Mouse (Mus musculus): ENCODE measurements around the gene Slc25a24.

The Slc25a24 gene

DNA sequence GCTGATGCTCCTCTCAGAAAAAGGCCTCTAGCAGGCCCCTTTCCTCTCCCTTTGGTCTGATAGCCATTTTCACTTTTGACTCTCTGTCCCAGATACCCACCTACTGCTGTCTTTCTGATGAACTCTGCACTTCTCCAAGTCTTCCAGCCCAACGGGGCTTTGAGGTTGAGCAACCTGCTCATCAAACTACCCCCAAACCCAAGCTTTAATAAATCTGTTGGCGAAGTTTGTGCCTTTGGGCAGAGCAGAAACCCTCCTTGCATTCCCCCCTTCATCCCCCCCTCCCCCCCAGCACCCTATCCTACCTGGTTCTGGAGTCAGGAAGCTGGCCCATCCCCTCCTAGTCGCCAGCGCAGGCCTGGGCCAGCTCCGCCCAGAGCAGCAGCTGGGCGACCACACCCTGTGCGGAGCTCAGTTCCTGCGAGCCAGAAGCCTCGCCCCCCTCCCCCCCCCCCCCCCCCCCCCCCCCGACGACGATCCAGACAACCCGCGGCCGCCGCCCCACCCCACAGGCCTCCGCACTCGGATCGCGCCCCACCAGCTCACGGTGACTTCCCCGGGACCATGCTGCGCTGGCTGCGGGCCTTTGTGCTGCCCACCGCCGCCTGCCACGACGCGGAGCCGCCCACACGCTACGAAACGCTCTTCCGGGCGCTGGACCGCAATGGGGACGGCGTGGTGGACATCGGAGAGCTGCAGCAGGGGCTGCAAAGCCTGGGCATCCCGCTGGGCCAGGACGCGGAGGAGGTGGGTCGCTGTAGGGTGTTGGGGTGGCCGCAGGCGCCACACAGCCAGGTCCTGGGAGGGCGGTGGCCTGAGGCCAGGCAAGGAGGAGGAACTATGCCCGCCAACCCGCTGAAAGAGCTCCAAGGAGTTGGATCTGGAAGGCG lies at the start of gene Slc25a24:
Gene Slc25a24, plus strand, starts transcription at position 509 of the 890 bp plus-strand sequence.
- ChIA-PET POLR2A (interaction anchor here in 2 of 4 experiments (0.6 to 1.2 kb wide), 4 partner anchors 69 to 1101 kb away, joined by 3 to 4 read pairs (median 3); partner anchors contain the start of gene Psrc1 (in 1 of the 2)), CTCF (interaction anchor here in 3 of 4 experiments (0.5 to 2.2 kb wide), 5 partner anchors 11 to 369 kb away, joined by 3 to 7 read pairs (median 4); no protein-coding TSS in a partner anchor)

DNA sequence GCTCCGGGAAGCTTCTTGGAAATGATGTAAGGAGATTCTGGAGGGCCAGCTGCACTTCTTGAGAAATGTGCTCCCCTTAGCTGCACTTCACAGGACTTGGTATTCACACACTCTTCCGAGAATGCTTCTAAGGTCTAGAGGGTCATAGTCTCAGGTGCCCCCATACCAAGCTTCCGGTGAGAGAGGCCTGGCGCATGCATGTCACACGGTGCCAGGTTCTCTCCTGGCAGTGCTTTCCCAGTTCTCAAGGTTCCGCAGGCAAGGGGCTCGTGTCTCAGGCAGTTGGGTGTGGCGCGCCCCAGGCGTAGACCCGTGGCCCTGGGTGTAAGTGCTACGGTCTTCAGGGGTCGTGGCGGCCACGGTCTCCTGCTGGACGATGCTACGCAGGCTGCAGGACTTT lies 42.8 kb upstream of the Slc25a24 start, which contains the start of gene Slc25a54:
Gene Slc25a54, plus strand, starts transcription at position 301 of the 400 bp plus-strand sequence.
- ChIA-PET POLR2A (no interaction called here), CTCF (no interaction called here)

DNA sequence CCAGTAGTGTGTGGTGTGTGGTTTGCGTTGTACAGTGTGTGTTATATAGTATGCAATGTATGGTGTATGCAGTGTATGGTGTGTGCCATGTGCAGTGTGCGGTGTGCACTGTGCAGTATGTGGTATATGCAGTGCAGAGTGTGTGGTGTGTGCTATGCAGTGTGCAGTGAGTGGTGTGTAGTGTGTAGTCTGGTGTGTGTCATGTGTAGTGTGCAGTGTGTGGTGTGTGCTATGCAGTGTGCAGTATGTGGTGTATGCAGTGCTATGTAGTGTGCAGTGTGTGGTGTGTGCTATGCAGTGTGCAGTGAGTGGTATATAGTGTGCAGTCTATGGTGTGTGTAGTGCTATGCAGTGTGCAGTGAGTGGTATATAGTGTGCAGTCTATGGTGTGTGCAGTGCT lies 38.5 kb upstream of the Slc25a24 start:
- ChIA-PET POLR2A (no interaction called here), CTCF (no interaction called here)

DNA sequence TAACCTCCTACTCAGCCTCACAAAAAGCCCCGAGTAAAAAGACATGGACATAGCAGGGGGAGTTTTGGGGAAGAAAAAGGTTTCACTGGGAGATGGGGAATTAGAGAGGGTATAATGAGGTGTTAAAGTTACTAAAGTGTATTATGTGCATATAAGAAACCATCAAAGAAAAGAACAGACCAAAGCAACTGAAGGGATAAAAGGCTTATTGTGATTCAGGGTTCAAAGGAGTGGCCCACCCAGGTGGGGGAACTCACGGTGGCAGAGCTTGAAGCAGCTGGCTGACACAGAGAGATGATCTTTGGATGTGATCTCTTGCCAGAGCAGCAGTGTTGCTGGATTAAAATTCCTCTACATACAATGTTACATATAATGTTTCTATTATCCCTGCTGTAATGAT lies 34.5 kb upstream of the Slc25a24 start:
- ChIA-PET POLR2A (interaction anchor here in 1 of 4 experiments (1.4 kb wide), 1 partner anchor 10 kb away, joined by 3 read pairs; no protein-coding TSS in a partner anchor), CTCF (no interaction called here)

DNA sequence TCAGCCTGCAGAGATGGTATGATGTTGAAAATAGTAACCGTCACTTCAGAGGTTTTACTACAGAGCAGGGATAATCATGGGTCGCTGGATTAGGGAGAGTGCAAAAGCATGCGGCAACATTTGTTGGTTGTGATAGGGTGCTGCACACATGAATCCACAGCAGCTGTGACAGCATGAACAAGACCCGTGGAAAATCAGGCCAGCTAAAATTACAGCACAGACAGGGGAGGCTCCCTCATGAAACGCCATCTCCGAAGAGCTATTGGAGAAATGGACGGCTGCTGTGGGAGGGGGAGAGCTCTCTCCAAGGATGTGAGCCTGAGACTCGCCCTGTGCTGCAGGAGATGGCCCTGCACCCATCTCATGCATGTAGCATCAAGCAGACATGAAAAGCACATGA lies 18.2 kb upstream of the Slc25a24 start:
- CTCF ChIA-PET: no interaction called here

DNA sequence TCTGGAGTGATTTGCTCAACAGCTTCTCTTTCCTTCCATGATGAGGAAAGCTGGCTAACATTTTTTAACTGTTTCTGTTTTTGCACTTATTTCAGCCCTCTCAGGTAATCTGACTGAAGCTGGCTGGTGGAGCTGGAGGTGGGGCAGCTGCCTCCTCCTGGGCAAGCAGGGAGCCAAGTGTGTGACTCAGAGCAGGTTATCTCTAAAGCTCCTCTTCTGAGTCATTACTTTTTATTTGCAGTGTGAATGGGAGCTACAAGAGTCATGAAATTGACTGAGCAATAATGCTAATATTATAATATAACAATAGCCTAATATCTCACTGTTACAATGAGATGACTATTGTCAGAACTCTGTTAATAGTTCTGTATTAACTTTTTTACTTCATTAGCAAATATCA lies 5.8 kb upstream of the Slc25a24 start:
- POLR2A ChIA-PET: no interaction called here

More for the DNA sequence above, 18.2 kb upstream of the Slc25a24 start:
- POLR2A ChIA-PET: no interaction called here

DNA sequence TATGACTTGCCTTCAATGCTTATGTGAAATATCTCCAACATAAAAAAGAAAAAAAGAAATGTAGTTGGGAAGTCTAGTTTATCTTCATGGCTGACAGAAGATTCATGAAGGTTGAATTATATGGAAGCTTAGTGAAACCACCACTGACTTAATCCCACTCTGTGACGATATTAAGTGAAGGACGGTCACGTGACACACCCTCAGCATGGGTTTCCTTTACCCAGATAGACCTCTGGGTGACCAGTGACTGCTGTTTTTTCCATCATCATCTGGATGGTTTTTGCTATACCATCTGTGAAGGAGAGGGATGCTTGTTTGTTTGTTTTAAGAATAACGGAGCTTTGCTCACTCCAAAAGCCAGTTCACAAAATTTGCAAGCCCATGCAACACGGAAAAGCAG lies 3.4 kb upstream of the Slc25a24 start:
- POLR2A ChIA-PET: interaction anchor here in 1 of 4 experiments (1.0 kb wide), 1 partner anchor 15 kb away, joined by 3 read pairs; no protein-coding TSS in a partner anchor
- CTCF ChIA-PET: no interaction called here

More for the DNA sequence above, 5.8 kb upstream of the Slc25a24 start:
- CTCF ChIA-PET: interaction anchor here in 1 of 4 experiments (0.5 kb wide), 1 partner anchor 249 kb away, joined by 4 read pairs; no protein-coding TSS in a partner anchor

DNA sequence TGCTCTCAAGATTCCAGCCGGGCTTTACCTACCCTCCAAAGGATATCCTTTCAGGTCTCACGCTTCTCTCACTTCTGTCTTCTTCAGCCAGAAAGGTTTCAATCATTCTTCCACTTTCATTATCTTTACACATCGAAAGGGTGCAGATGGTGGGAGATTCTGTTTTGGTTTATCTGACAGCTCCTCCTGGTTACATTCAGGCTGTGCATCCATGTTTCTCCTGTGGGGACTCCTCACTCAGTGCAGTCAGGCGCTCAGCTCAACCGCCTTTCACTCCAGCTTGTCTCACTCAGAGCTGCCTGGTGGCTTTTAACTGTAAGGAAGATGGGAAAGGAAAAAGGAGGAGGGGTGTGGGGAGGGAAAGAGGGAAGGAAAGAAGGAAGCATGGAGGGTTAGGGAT lies 3.0 kb upstream of the Slc25a24 start:
- CTCF ChIA-PET: no interaction called here
- POLR2A ChIA-PET: interaction anchor here in 1 of 4 experiments (1.0 kb wide), 1 partner anchor 14 kb away, joined by 3 read pairs; no protein-coding TSS in a partner anchor

DNA sequence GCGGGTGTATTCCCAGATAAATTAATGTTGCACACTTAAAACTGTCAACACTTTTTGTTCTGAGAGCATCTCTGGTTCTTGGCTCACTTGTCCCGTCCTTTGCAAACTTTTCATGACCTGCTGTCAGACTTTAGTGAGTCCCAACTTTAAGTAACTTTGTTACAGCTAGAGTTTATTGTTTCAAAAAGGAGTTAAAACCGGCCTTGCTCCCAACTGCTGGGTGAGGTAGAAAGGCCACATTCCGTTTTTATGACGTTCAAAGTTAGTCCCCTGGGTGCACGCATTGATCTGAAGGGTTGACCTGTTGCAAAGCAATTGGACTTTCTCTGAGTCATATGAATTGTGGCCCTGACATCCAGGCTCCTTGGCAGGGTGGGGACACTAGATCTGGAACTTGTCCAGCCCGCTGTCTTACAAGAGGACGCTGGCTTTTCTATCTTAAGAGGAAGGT lies 607 bp downstream of the Slc25a24 start:
- POLR2A ChIA-PET: interaction anchor here in 1 of 4 experiments (0.7 to 1.2 kb wide), 2 partner anchors 70 to 740 kb away, joined by 3 read pairs; partner anchors contain the start of gene Psrc1
- CTCF ChIA-PET: interaction anchor here in 2 of 4 experiments (0.5 to 2.2 kb wide), 2 partner anchors 44 to 368 kb away, joined by 3 to 7 read pairs; no protein-coding TSS in a partner anchor

DNA sequence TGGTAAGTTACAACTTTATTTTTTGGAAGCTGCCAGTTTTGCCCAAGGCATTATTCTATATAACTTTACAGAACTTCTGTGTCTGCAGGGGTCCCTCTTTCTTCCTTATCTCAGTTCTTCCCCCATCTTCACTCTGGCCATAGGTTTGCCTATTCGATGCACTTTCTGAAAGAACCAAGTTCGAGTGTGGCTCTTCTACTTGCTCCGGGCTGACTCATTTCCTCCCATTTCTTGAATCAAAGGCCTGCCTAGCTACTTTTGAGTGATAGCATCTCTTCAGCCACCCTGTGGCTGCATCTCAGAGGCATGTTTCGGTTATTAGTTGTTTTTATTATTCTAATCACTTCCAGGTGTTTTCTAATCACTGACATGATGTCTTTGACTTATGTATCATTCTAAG lies 1.1 kb downstream of the Slc25a24 start:
- ChIA-PET POLR2A (no interaction called here), CTCF (interaction anchor here in 1 of 4 experiments (2.2 kb wide), 1 partner anchor 367 kb away, joined by 7 read pairs; no protein-coding TSS in a partner anchor)

DNA sequence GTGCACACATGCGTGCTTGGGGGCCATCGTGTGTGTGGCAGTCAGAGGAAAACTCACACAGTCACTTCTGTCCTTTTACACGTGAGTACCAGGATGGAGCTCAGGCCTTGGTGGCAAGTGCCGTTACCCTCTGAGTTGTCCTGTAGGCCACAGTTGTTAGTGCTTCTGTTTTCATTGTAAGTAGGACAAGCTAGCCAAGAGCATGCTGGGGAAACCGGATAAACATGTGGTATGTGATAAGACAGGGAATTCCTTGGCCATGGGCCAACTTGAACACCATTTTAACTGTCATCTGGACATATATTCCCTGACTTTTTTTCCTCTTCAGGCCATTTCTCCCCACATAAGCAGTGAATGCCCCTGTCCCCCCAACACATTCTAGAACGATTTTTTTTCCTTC lies 2.6 kb downstream of the Slc25a24 start:
- ChIA-PET POLR2A (no interaction called here), CTCF (no interaction called here)

DNA sequence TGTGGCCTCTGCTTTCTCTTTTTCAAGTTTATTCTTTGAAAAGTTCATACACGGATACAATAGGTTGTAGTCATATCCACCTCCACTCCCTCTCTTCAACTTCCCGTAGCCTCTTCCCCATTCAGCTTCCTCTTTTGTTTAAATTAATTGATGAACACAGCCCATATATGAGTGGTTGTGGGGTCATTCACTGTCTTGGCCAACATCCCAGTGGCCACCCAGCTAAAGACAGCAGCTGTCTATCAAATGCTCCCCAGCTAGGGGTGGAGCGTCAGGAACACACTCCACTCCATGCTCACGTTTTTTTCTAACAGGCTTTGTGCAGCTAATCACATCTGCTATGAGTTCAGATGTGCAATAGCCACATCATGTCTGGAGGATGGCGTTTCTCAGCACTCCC lies 6.8 kb downstream of the Slc25a24 start:
- ChIA-PET POLR2A (interaction anchor here in 1 of 4 experiments (0.6 kb wide), 1 partner anchor 356 kb away, joined by 3 read pairs; no protein-coding TSS in a partner anchor), CTCF (no interaction called here)

DNA sequence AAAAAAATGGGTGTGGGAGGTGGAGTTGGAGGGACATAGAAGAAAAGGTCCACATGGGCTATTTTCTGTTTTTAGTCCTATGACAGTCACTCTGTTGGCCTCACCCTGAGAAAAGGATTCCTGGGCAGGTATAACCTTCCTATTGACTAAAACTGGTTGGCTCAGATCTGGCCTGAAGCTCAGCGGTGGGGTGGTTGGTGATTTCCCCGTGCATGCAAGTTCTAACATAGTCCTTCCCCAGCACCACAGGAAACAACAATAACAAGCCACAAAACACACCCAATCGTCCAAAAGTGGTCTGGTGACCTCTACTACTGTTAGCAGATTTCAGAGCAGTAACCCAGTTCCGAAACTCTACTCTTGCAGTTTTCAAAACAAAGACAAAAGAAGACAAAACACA lies 10.0 kb downstream of the Slc25a24 start:
- ChIA-PET CTCF (no interaction called here), POLR2A (no interaction called here)

DNA sequence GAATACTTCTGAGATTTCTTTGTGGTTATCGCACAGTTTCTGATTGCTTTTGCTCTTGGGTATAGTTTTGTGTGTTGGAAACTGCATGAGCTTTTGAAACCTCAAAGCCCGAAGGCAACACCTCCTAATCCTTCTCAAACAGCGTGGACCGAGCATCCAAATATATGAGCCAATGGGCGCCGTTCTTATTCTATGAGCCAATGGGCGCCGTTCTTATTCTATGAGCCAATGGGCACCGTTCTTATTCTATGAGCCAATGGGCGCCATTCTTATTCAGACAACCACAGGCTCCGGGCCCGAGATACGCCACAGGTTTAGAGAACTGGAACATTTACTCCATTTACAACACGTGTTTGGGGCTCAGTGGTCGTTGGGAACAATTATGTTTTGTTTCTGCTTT lies 11.1 kb downstream of the Slc25a24 start:
- ChIA-PET CTCF (no interaction called here), POLR2A (interaction anchor here in 1 of 4 experiments (0.6 to 0.7 kb wide), 2 partner anchors 14 to 472 kb away, joined by 3 read pairs; no protein-coding TSS in a partner anchor)

DNA sequence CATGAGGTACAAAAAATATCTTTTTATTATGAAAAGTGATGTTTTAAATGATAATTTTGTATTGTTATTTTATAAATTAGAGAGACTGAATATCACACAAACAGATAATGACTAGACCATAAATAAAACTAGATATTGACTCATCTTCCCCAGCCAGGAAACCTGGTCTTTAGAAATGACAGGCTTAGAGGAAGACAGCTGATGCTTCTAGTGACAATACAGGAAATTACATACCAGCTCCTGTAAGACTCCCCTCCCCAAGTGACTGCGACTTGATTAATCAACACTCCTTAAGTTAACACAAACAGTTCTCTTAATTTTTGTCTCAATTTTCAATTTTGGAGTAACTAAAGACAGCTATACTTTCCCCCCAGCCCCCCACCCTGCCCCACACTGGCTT lies 12.4 kb downstream of the Slc25a24 start:
- CTCF ChIA-PET: interaction anchor here in 1 of 4 experiments (0.6 kb wide), 1 partner anchor 341 kb away, joined by 6 read pairs; no protein-coding TSS in a partner anchor
- POLR2A ChIA-PET: no interaction called here

DNA sequence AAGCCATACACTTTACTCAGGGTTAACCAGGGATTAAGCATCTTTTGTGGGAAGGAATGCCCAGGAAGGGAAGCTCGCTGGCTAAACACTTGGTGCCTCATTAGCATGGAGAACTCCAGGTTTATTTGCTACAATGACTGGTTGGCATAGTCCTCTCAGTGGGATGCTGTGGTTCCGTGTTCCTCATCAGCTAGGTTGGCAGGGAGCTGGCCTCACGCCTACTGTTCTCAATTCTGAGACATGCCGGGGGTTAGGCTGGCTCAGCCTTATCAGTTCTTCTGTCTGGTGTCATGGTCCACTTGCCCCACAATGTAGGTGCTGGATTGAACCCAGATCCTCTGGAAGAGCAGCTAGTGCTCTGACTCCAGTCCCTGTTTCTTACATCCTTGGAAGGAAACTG lies 29.6 kb downstream of the Slc25a24 start:
- ChIA-PET CTCF (no interaction called here), POLR2A (interaction anchor here in 1 of 4 experiments (0.6 kb wide), 1 partner anchor 741 kb away, joined by 4 read pairs; no protein-coding TSS in a partner anchor)

DNA sequence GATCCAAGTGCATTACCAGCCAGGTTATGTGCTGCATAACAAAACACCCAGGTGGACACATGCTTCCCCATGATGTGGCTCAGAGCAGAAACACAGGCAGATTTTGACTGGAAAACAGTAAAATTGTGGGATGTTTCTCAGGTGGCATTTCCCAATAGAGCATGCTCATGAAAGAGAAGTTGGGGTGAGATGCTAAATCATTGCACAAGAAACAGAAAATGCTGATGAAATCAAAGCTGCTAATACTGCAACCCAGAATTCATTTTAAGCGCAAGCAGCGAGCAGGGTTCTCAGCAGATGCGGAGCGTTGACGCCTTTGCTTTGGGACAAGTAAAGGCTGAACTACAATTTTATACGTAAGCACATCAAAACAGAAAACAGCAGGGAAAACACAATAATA lies 30.5 kb downstream of the Slc25a24 start:
- POLR2A ChIA-PET: no interaction called here
- CTCF ChIA-PET: no interaction called here

DNA sequence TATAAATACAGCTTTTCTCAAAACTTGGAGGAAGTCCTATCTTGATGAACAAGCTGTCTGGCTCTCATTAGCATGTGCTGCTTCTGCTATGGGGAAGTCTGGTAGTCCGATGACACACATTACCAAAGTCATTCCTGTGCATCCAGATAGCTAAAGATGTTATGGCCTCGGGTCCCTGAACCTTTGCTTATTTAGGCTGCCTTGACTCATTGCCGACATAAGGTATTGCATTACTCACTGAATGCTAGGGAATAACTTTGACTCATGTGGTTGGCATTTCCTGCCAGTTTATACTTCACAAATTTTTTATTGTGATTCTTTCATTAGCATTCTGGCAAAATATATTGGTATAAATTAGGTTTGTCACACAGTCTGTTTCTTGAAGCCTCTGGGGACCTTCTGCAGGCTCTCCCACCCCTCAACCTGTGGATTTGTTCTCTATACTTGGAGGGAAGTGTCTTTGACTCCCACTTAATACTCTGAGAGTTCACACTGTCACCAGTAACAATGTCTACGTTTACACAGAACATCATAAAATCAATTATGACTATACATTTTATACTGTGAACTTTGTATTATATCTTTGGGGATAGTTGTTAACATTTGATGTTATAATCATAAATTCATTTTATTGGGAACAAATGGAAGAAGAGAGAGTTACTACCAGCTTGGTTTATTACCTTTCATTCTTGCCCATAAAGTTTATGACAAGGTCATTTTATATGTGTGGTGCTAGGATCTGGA lies 33.1 kb downstream of the Slc25a24 start:
- ChIA-PET CTCF (no interaction called here), POLR2A (no interaction called here)

DNA sequence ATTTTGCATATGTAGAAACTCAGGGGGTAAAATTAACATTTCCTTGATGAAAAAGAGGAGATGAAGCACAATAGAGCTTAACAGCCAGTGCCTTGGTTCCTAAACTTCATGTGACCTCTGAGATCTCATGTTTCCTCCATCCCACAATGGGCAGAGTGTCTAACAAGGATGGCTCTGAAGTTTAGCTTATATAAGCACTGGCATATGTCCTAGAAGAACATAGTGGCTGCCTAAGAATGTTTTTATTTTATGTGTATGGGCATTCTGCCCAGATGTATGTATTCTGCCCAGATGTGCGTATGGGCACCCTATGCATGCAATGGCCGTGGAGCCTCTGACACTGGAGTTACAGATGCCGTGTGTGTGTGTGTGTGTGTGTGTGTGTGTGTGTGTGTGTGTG lies 34.5 kb downstream of the Slc25a24 start:
- ChIA-PET POLR2A (interaction anchor here in 1 of 4 experiments (0.6 kb wide), 1 partner anchor 362 kb away, joined by 3 read pairs; no protein-coding TSS in a partner anchor), CTCF (no interaction called here)

DNA sequence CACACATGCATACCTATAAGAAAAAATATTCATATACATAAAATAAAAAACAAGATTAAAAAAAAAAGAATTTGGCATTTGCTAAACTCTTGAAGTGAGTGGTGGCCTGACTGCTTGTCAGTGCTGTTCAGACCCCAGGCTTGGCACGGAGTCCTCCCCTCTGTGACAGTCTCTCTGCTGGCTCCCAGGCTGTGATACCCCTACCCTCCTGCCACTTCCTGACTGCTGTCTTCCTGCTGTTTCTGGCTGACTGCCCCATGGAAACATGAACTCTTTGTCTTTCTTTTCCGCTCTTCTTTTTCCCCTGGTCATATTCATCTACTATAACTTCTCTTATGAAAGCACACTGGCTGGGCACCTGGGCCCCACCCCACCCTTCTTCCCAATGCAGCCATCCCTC lies 41.1 kb downstream of the Slc25a24 start:
- POLR2A ChIA-PET: no interaction called here
- CTCF ChIA-PET: no interaction called here
